Mouse (Mus musculus): ENCODE measurements at regions not wholly inside any gene's neighbourhood (a gene's known extent, or its start where the extent isn't known, plus 50 kb on each side); places are given as distances from the start of the nearest gene placed in this dataset.

- no peak for TF ChIP-seq CTCF (IDR thresholded peaks at IDR 0.05; ENCODE audit: extremely low read depth, insufficient read depth, low read length)
- no peak for TF ChIP-seq POLR2A (IDR thresholded peaks at IDR 0.05; ENCODE audit: extremely low read depth, insufficient read depth, low read length)
Observed at GRCm38 (mm10) chr11:40380696-40381095, 314.3 kb downstream of the Mat2b start.
